Mouse (Mus musculus): Measurements from ENCODE around the gene Srsf10. TPM values are rescaled to one million over a fixed set of nuclear protein-coding genes. Genes with fewer than 3 reads are reported as not detected.
A peak's percentile ranks its signal among the peaks of the same experiment; 100 is the strongest.

Srsf10 gene
- polyA plus RNA-seq, 1 experiment from 2014 or later, result 233 TPM

GRCm38 (mm10) chr4:135828491-135828890 lies 27.1 kb upstream of the Srsf10 start:
- Histone ChIP-seq H3K9me3 (ENCODE audit: control insufficient read depth, low read length) (no peaks in the 10 kb centered on the region), H3K27me3 (replicated peaks; ENCODE audit: control insufficient read depth, insufficient read depth, low read length) (no peaks in the 10 kb centered on the region), H3K36me3 (ENCODE audit: control insufficient read depth, insufficient read depth, low read length) (no peaks in the 10 kb centered on the region), H3K9ac (ENCODE audit: low read depth, low read length) (no peak overlapping the region), H3K4me3 (ENCODE audit: low read depth, low read length) (no peak overlapping the region), H3K4me2 (no peak overlapping the region), H3K4me1 (replicated peaks; ENCODE audit: control insufficient read depth, insufficient read depth, low read length) (no peaks in the 10 kb centered on the region), H3K27ac (ENCODE audit: low read depth, low read length) (no peak overlapping the region; the same call in 1 of the 2 replicates)
- WGBS, result 60% methylated on average over 11 of the region's 11 CpGs
- ATAC-seq (replicated peaks; ENCODE audit: low FRiP score) (no peak), DNase-seq (ENCODE audit: low spot score) (no peak)

- 0 out of 2 replicates have a peak, but pooled peaks cover 2% of the 10 kb centered on the region for H3K4me1 ChIP-seq (replicated peaks; ENCODE audit: control insufficient read depth, insufficient read depth, low read length)
- WGBS, result 78% methylated on average over 11 of the region's 11 CpGs
- no peak for ATAC-seq (replicated peaks; ENCODE audit: low FRiP score)
These were observed 23.5 kb upstream of the Srsf10 start for GRCm38 (mm10) chr4:135832070-135832469.

GRCm38 (mm10) chr4:135833301-135834123 lies 22.0 kb upstream of the Srsf10 start:
- H3K9me3 ChIP-seq (ENCODE audit: control insufficient read depth, low read length), result no peaks in the 10 kb centered on the region
- H3K4me1 ChIP-seq (replicated peaks; ENCODE audit: control insufficient read depth, insufficient read depth, low read length), result 0 out of 2 replicates have a peak, but pooled peaks cover 2% of the 10 kb centered on the region
- H3K9ac ChIP-seq (ENCODE audit: low read depth, low read length), result no peak overlapping the region
- H3K36me3 ChIP-seq (ENCODE audit: control insufficient read depth, insufficient read depth, low read length), result no peaks in the 10 kb centered on the region
- H3K4me3 ChIP-seq (ENCODE audit: low read depth, low read length), result no peak overlapping the region
- H3K27ac ChIP-seq (ENCODE audit: low read depth, low read length), result no peak overlapping the region
- DNase-seq (ENCODE audit: low spot score), result no peak
- no peaks in the 10 kb centered on the region for H3K27me3 ChIP-seq (replicated peaks; ENCODE audit: control insufficient read depth, insufficient read depth, low read length)
- no peak for ATAC-seq (replicated peaks; ENCODE audit: low FRiP score)
- H3K4me2 ChIP-seq, result no peak overlapping the region
- WGBS, result 74% methylated on average over 12 of the region's 12 CpGs

More at GRCm38 (mm10) chr4:135832070-135832469, 23.5 kb upstream of the Srsf10 start:
- no peak overlapping the region for H3K4me3 ChIP-seq (ENCODE audit: low read depth, low read length)
- H3K27ac ChIP-seq (ENCODE audit: low read depth, low read length), result no peak overlapping the region
- no peaks in the 10 kb centered on the region for H3K9me3 ChIP-seq (ENCODE audit: control insufficient read depth, low read length)
- no peaks in the 10 kb centered on the region for H3K36me3 ChIP-seq (ENCODE audit: control insufficient read depth, insufficient read depth, low read length)
- H3K27me3 ChIP-seq (replicated peaks; ENCODE audit: control insufficient read depth, insufficient read depth, low read length), result no peaks in the 10 kb centered on the region
- H3K9ac ChIP-seq (ENCODE audit: low read depth, low read length), result no peak overlapping the region
- no peak overlapping the region for H3K4me2 ChIP-seq
- DNase-seq (ENCODE audit: low spot score), result no peak

GRCm38 (mm10) chr4:135834124-135834717 lies 21.3 kb upstream of the Srsf10 start:
- no peak overlapping the region for H3K9ac ChIP-seq (ENCODE audit: low read depth, low read length)
- H3K27me3 ChIP-seq (replicated peaks; ENCODE audit: control insufficient read depth, insufficient read depth, low read length), result no peaks in the 10 kb centered on the region
- 83% methylated on average over 8 of the region's 8 CpGs for WGBS
- H3K4me3 ChIP-seq (ENCODE audit: low read depth, low read length), result no peak overlapping the region
- peaks cover 2% of the 10 kb centered on the region; the same call in 1 of the 2 replicates for H3K4me1 ChIP-seq (replicated peaks; ENCODE audit: control insufficient read depth, insufficient read depth, low read length)
- H3K36me3 ChIP-seq (ENCODE audit: control insufficient read depth, insufficient read depth, low read length), result no peaks in the 10 kb centered on the region
- DNase-seq (ENCODE audit: low spot score) (no peak), ATAC-seq (replicated peaks; ENCODE audit: low FRiP score) (no peak)
- H3K4me2 ChIP-seq, result no peak overlapping the region
- no peak overlapping the region for H3K27ac ChIP-seq (ENCODE audit: low read depth, low read length)
- H3K9me3 ChIP-seq (ENCODE audit: control insufficient read depth, low read length), result no peaks in the 10 kb centered on the region

- 74% methylated on average over 3 of the region's 3 CpGs for WGBS
- no peak overlapping the region for H3K27ac ChIP-seq (ENCODE audit: low read depth, low read length)
- ATAC-seq (replicated peaks; ENCODE audit: low FRiP score) (no peak), DNase-seq (ENCODE audit: low spot score) (no peak)
- H3K36me3 ChIP-seq (ENCODE audit: control insufficient read depth, insufficient read depth, low read length), result no peaks in the 10 kb centered on the region
- no peaks in the 10 kb centered on the region for H3K9me3 ChIP-seq (ENCODE audit: control insufficient read depth, low read length)
- H3K4me2 ChIP-seq, result no peak overlapping the region
- no peak overlapping the region for H3K9ac ChIP-seq (ENCODE audit: low read depth, low read length)
- no peaks in the 10 kb centered on the region for H3K27me3 ChIP-seq (replicated peaks; ENCODE audit: control insufficient read depth, insufficient read depth, low read length)
- H3K4me3 ChIP-seq (ENCODE audit: low read depth, low read length), result no peak overlapping the region
- H3K4me1 ChIP-seq (replicated peaks; ENCODE audit: control insufficient read depth, insufficient read depth, low read length), result peaks cover 2% of the 10 kb centered on the region; the same call in 1 of the 2 replicates
These were observed 16.6 kb upstream of the Srsf10 start for GRCm38 (mm10) chr4:135838925-135839292.

GRCm38 (mm10) chr4:135839293-135840011 lies 16.1 kb upstream of the Srsf10 start:
- Histone ChIP-seq H3K27me3 (replicated peaks; ENCODE audit: control insufficient read depth, insufficient read depth, low read length) (no peaks in the 10 kb centered on the region), H3K4me1 (replicated peaks; ENCODE audit: control insufficient read depth, insufficient read depth, low read length) (no peaks in the 10 kb centered on the region; the same call in 1 of the 2 replicates), H3K4me3 (ENCODE audit: low read depth, low read length) (no peak overlapping the region), H3K9me3 (ENCODE audit: control insufficient read depth, low read length) (no peaks in the 10 kb centered on the region), H3K4me2 (no peak overlapping the region), H3K27ac (ENCODE audit: low read depth, low read length) (no peak overlapping the region), H3K36me3 (ENCODE audit: control insufficient read depth, insufficient read depth, low read length) (no peaks in the 10 kb centered on the region), H3K9ac (ENCODE audit: low read depth, low read length) (no peak overlapping the region)
- WGBS, result 80% methylated on average over 21 of the region's 21 CpGs
- no peak for DNase-seq (ENCODE audit: low spot score)
- ATAC-seq (replicated peaks; ENCODE audit: low FRiP score), result no peak

- 81% methylated on average over 6 of the region's 6 CpGs for WGBS
- Histone ChIP-seq H3K4me1 (replicated peaks; ENCODE audit: control insufficient read depth, insufficient read depth, low read length) (no peaks in the 10 kb centered on the region; the same call in 1 of the 2 replicates), H3K4me2 (no peak overlapping the region), H3K9ac (ENCODE audit: low read depth, low read length) (no peak overlapping the region), H3K27ac (ENCODE audit: low read depth, low read length) (no peak overlapping the region), H3K9me3 (ENCODE audit: control insufficient read depth, low read length) (no peaks in the 10 kb centered on the region), H3K27me3 (replicated peaks; ENCODE audit: control insufficient read depth, insufficient read depth, low read length) (no peaks in the 10 kb centered on the region), H3K36me3 (ENCODE audit: control insufficient read depth, insufficient read depth, low read length) (no peaks in the 10 kb centered on the region), H3K4me3 (ENCODE audit: low read depth, low read length) (no peak overlapping the region)
- ATAC-seq (replicated peaks; ENCODE audit: low FRiP score) (no peak), DNase-seq (ENCODE audit: low spot score) (peak; percentile 29)
These were observed 11.1 kb upstream of the Srsf10 start for GRCm38 (mm10) chr4:135844400-135844799.

- Histone ChIP-seq H3K4me1 (replicated peaks; ENCODE audit: control insufficient read depth, insufficient read depth, low read length) (peaks cover 16% of the 10 kb centered on the region), H3K27ac (ENCODE audit: low read depth, low read length) (no peak overlapping the region), H3K27me3 (replicated peaks; ENCODE audit: control insufficient read depth, insufficient read depth, low read length) (no peaks in the 10 kb centered on the region), H3K4me2 (no peak overlapping the region), H3K36me3 (ENCODE audit: control insufficient read depth, insufficient read depth, low read length) (no peaks in the 10 kb centered on the region), H3K9me3 (ENCODE audit: control insufficient read depth, low read length) (no peaks in the 10 kb centered on the region), H3K9ac (ENCODE audit: low read depth, low read length) (no peak overlapping the region), H3K4me3 (ENCODE audit: low read depth, low read length) (no peak overlapping the region)
- 67% methylated on average over 5 of the region's 5 CpGs for WGBS
- ATAC-seq (replicated peaks; ENCODE audit: low FRiP score), result no peak
- DNase-seq (ENCODE audit: low spot score), result no peak
These were observed 8.0 kb upstream of the Srsf10 start for GRCm38 (mm10) chr4:135847581-135847980.
